Mouse (Mus musculus) spleen, embryonic (tissue): ENCODE measurements at regions not wholly inside any gene's neighbourhood (a gene's known extent, or its start where the extent isn't known, plus 50 kb on each side); places are given as distances from the start of the nearest gene placed in this dataset.

Experiments used
- CTCF ChIA-PET: fragments of 350-600 bp; sonication (Branson Sonifier 250); formaldehyde crosslinking; loops from one replicate; lab custom pipeline; 2022; lab: Charles Lee

GRCm38 (mm10) chr5:111506821-111507220 lies 89.7 kb downstream of the Mn1 start:
- CTCF ChIA-PET: no interaction called here

- CTCF ChIA-PET: no interaction called here
Observed at GRCm38 (mm10) chr5:111507332-111507731, 90.2 kb downstream of the Mn1 start.

GRCm38 (mm10) chr5:111509014-111509561 lies 91.9 kb downstream of the Mn1 start:
- CTCF ChIA-PET: no interaction called here

GRCm38 (mm10) chr5:111509575-111510057 lies 92.5 kb downstream of the Mn1 start:
- CTCF ChIA-PET: no interaction called here

- CTCF ChIA-PET: no interaction called here
Observed at GRCm38 (mm10) chr5:111510183-111510878, 93.2 kb downstream of the Mn1 start.

- CTCF ChIA-PET: no interaction called here
Observed at GRCm38 (mm10) chr5:111510879-111511231, 93.7 kb downstream of the Mn1 start.

GRCm38 (mm10) chr5:111511982-111512381 lies 94.8 kb downstream of the Mn1 start:
- CTCF ChIA-PET: no interaction called here

- CTCF ChIA-PET: no interaction called here
Observed at GRCm38 (mm10) chr5:111513976-111514375, 96.8 kb downstream of the Mn1 start.

- CTCF ChIA-PET: no interaction called here
Observed at GRCm38 (mm10) chr5:111519059-111519458, 101.9 kb downstream of the Mn1 start.

GRCm38 (mm10) chr5:111519500-111520041 lies 102.4 kb downstream of the Mn1 start:
- CTCF ChIA-PET: no interaction called here

GRCm38 (mm10) chr5:111521866-111522265 lies 104.7 kb downstream of the Mn1 start:
- CTCF ChIA-PET: interaction anchor here (0.5 kb wide), 1 partner anchor 996 kb away, joined by 3 read pairs; no protein-coding TSS in a partner anchor

GRCm38 (mm10) chr5:111522586-111522985 lies 105.4 kb downstream of the Mn1 start:
- CTCF ChIA-PET: interaction anchor here (0.5 kb wide), 1 partner anchor 995 kb away, joined by 3 read pairs; no protein-coding TSS in a partner anchor

- CTCF ChIA-PET: no interaction called here
Observed at GRCm38 (mm10) chr5:111527741-111528140, 110.6 kb downstream of the Mn1 start.

- CTCF ChIA-PET: no interaction called here
Observed at GRCm38 (mm10) chr5:111529096-111529495, 111.9 kb downstream of the Mn1 start.

GRCm38 (mm10) chr5:111530628-111531524 lies 113.7 kb downstream of the Mn1 start:
- CTCF ChIA-PET: no interaction called here

GRCm38 (mm10) chr5:111532446-111533035 lies 115.4 kb downstream of the Mn1 start:
- CTCF ChIA-PET: no interaction called here

GRCm38 (mm10) chr5:111535978-111536377 lies 118.8 kb downstream of the Mn1 start:
- CTCF ChIA-PET: no interaction called here

- CTCF ChIA-PET: no interaction called here
Observed at GRCm38 (mm10) chr5:111538560-111539450, 121.6 kb downstream of the Mn1 start.

- CTCF ChIA-PET: no interaction called here
Observed at GRCm38 (mm10) chr5:111540486-111540885, 123.3 kb downstream of the Mn1 start.

GRCm38 (mm10) chr5:111542077-111542476 lies 124.9 kb downstream of the Mn1 start:
- CTCF ChIA-PET: no interaction called here
